Mouse (Mus musculus) C2C12 (cell line): Measurements from ENCODE around the gene Igsf23.

Source experiments
- CEBPB ChIP-seq: IDR thresholded peaks from one replicate; pipeline ENCODE4 v1.6.1; 2011; ENCODE audit warnings: low read depth, mild to moderate bottlenecking, control low read depth, moderate library complexity
- CTCF ChIP-seq: IDR thresholded peaks from one replicate; pipeline ENCODE4 v1.5.1; 2011; ENCODE audit not compliant: control insufficient read depth, insufficient read depth, insufficient read length
- FOSL1 ChIP-seq: IDR thresholded peaks from one replicate; pipeline ENCODE4 v1.8.0; 2011; ENCODE audit warnings: mild to moderate bottlenecking, low read length; ENCODE audit not compliant: poor library complexity, insufficient read depth, severe bottlenecking
- MAX ChIP-seq: IDR thresholded peaks from one replicate; pipeline ENCODE4 v1.6.1; 2011; ENCODE audit warnings: mild to moderate bottlenecking, control low read depth
- MYOD1 ChIP-seq: IDR thresholded peaks from one replicate; pipeline ENCODE4 v1.6.1; 2011; ENCODE audit warnings: low read depth; ENCODE audit not compliant: control insufficient read depth, insufficient read length
- MYOG ChIP-seq: IDR thresholded peaks from one replicate; pipeline ENCODE4 v1.6.1; 2011; ENCODE audit not compliant: control insufficient read depth, insufficient read length; ENCODE audit errors: extremely low read depth
- USF1 ChIP-seq: IDR thresholded peaks from one replicate; pipeline ENCODE4 v1.6.1; 2011; ENCODE audit warnings: low read depth, mild to moderate bottlenecking, control low read depth, moderate library complexity

GRCm38 (mm10) chr7:19932133-19932876 is 18.3 kb downstream of the Igsf23 start:
- TF ChIP-seq MAX: no peak
- TF ChIP-seq CTCF: no peak
- TF ChIP-seq MYOD1: no peak
- no peak for TF ChIP-seq USF1
- TF ChIP-seq CEBPB: no peak
- no peak for TF ChIP-seq MYOG
- TF ChIP-seq FOSL1: no peak
